Mouse (Mus musculus): ENCODE measurements around the gene Acad9.
"Not testable (repeated sequence)": the region's sequence is repeated elsewhere in the genome, so short reads cannot be mapped to it uniquely, and the experiment has no call there.

Acad9 gene

DNA sequence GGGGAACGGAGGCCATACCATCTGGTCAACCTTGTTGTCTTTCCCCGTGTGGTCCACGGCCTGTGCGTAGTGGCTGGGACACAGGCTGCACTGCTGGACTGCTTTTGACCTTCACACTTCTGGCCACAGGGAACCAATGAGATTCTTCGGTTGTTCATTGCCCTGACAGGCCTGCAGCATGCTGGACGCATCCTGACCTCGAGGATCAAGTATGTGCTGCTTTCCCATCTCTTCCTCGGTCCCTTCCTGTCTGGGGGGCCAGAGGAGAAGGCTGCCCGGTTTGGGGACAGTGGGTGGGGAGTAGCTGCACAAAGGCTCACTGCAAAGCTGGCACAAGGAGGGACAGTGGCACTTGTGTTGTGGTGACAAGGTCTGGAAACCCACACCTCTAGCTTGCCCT is 21.8 kb downstream of the Acad9 start:
- no peak for DNase-seq (ENCODE audit: extremely low read depth, low read depth)

DNA sequence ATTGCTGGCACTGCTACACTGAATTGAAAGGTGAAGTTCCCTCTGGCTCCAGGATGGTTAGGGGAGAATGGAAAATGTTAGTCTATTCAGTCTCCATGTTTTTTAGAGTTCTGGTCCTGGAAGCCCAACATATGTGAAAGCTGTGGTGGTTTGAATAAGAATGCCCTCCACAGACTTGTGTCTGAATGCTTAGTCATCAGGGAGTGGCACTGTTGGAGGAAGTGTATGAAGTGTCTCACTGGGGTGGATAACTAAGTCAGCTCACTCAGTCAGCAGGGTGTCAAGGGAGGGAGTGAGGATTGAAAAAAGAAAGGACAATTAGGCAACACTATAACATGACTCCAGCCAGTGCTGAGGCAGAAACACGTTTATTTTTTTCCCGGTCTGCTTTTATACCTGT is 29.6 kb downstream of the Acad9 start:
- peak; percentile 41 for DNase-seq (ENCODE audit: extremely low read depth, low read depth)

- DNase-seq (ENCODE audit: extremely low read depth, low read depth): no peak
Observed at GRCm38 (mm10) chr3:36116076-36116475, 50.3 kb downstream of the Acad9 start.

DNA sequence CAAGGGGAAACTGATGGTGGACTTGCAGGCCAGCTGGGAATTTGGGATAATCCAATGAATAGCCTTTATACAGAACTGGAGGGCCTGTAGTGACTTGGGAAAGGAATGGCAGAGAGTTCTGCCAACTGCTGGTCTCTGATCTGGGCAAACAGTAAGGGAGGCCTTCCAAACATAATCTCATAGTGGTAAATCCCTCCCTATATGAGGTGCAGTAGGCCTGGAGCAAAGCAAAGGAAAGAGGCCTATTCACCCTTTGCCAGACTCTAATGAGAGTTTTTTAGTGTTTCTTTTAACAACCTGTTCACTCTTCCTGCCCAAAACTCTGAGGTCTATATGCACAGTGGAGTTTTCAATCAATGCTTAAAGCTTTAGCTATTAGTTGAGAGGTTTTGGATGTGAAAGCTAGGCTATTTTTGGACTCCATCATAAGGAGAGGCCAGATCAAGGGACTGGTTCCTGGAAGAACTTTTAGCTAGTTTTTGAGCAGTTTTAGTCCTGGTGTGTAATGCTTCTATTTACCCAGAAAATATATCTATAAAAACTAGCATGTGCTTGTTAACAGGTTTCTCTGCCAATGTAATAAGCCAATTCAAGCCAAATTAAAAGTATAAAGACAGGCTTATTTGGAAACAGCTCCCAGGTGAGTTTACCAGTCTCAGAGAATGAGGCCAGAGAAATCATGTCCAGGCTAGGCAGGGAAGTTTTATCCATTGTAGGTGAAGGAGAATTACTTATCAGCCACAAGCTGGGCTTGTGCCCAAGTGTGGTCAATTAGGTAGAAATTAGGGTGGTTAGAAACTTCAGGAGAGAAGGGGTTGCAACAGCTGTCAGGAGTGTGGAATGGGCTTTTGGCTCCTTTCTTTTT is 54.1 kb downstream of the Acad9 start:
- no peak for DNase-seq (ENCODE audit: extremely low read depth, low read depth)

DNA sequence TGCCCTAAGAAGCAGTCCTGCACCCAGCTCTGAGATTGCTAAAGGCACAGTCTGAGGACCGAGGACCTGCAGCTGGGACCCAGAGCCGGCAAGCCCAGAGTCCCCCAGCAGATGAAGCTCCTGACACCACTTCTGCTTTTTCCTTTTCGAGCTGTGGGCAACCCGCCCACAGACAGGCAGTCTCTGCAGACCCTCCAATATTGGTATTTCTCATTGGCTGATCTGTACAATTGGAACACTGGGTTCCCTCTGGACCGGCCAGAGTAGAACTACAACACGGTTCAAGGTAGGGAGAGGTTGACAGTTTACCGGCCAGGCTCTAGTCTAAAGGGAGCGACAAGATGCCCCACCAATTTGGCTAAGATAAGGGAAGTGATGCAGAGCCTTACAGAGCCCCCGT is 60.4 kb downstream of the Acad9 start:
- not testable (repeated sequence) for DNase-seq (ENCODE audit: extremely low read depth, low read depth)

- DNase-seq (ENCODE audit: extremely low read depth, low read depth): no peak
Observed at GRCm38 (mm10) chr3:36136152-36136551, 70.4 kb downstream of the Acad9 start.

DNA sequence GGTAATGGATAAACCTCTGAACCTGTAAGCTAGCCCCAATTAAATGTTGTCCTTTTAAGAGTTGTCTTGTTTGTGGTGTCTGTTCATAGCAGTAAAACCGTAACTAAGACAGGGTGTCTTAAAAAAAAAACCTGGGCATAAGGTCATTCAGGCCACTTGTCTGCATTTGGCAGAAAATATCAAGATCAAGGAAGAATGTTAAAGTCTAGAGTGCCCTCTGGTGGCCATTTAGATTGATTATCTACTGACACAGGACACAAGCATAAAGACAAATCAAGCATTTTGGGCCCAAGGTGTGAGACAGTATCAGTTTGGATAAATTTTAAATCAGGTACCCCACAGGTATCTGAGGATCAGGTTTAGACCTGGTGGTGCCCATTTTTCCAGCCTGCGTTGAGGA is 71.8 kb downstream of the Acad9 start:
- peak; percentile 40 for DNase-seq (ENCODE audit: extremely low read depth, low read depth)

- DNase-seq (ENCODE audit: extremely low read depth, low read depth): no peak
Observed at GRCm38 (mm10) chr3:36138171-36138660, 72.4 kb downstream of the Acad9 start.

DNA sequence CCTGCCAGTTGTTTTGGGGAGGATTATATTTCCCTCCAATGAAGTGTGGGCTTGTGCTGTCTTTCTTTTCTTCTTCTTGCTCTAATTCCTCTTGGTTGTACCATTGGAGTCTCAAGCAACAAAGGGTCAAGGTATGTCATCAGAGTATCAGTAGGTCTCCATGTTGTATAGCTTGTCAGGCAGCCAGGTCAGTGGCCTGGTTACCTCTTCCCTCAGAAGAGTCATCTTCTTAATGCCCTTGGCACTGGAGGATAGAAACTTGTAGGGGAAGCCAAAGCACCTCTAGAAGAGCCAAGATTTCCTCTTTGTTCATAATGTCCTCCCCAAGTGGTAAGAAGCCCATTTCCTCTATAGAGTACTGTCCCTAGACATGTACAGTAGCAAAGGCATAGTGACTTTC is 73.2 kb downstream of the Acad9 start:
- no peak for DNase-seq (ENCODE audit: extremely low read depth, low read depth)
